11 mouse cellular contexts compared by ENCODE assay signal in genomic region chr5:66967646-66968045, GRCm38 (mm10).
DNase-seq lines count a peak whose midpoint lies in the region; ATAC-seq and TF ChIP-seq lines count a peak whose summit lies in the region.
"Had no signal": no experiment of that assay in that cellular context is flagged by ENCODE, and none has a peak within 500 bp of the region (broad histone marks: within the 10 kb centered on the region; RNA-seq: fewer than 3 reads in every experiment).

No protein-coding gene starts in this region.

- WGBS in heart, embryonic 12.5 days = 54% methylated on average over 4 of the region's 4 CpGs
- 31% methylated on average over 4 of the region's 4 CpGs for WGBS in forebrain, postnatal 0 days
- 51% methylated on average over 4 of the region's 4 CpGs for WGBS in midbrain, embryonic 11.5 days

- peaks cover 22% of the 10 kb centered on the region for H3K4me1 ChIP-seq in heart, embryonic 12.5 days (replicated peaks)
- H3K4me1 ChIP-seq in forebrain, postnatal 0 days (ENCODE audit: insufficient read depth) = 0 out of 2 replicates have a peak, but pooled peaks cover 16% of the 10 kb centered on the region
- H3K4me1 ChIP-seq in midbrain, embryonic 11.5 days (ENCODE audit: control insufficient read depth, insufficient read depth, low read length) = peaks cover 21% of the 10 kb centered on the region
- H3K4me1 ChIP-seq: liver, embryonic 12.5 days had no signal

- H3K4me2 ChIP-seq in heart, embryonic 12.5 days = peak overlapping the region; percentile 61
- H3K4me2 ChIP-seq in forebrain, postnatal 0 days (ENCODE audit: low read depth) = peak overlapping the region; percentile 53
- H3K4me2 ChIP-seq in midbrain, embryonic 11.5 days = peak overlapping the region; percentile 39
- H3K4me2 ChIP-seq: liver, embryonic 12.5 days had no signal

- peak overlapping the region; percentile 33; the same call in 1 of the 2 replicates for H3K4me3 ChIP-seq in heart, embryonic 12.5 days
- H3K4me3 ChIP-seq in forebrain, postnatal 0 days (ENCODE audit: low read depth, low read length) = 0 out of 2 replicates have a peak overlapping the region, but pooled peaks have one; percentile 28
- H3K4me3 ChIP-seq in midbrain, embryonic 11.5 days (ENCODE audit: low read depth, low read length) = peak overlapping the region; percentile 7; the same call in 1 of the 2 replicates
- H3K4me3 ChIP-seq: liver, embryonic 12.5 days had no signal

- no peak overlapping the region for H3K27ac ChIP-seq in heart, embryonic 12.5 days (ENCODE audit: poor library complexity, severe bottlenecking)
- H3K27ac ChIP-seq in forebrain, postnatal 0 days (ENCODE audit: low read depth, low read length) = peak overlapping the region; percentile 60
- H3K27ac ChIP-seq in midbrain, embryonic 11.5 days (ENCODE audit: low read depth, low read length) = peak overlapping the region; percentile 68
- H3K27ac ChIP-seq: liver, embryonic 12.5 days had no signal

- DNase-seq in heart, adult 11 months = no peak
- peak; percentile 52 for DNase-seq in embryo, embryonic 11 days
- no peak for DNase-seq in forebrain, postnatal 0 days
- no peak for DNase-seq in midbrain, embryonic 11.5 days (ENCODE audit: low spot score, missing footprints)
- DNase-seq in B cell, adult 2 months = no peak
- DNase-seq in cerebellum, postnatal 36 days = no peak
- DNase-seq: cerebellum, adult 11 months; thymus, postnatal 4 days had no signal

- H3K9me3 ChIP-seq in heart, embryonic 12.5 days (replicated peaks) = no peaks in the 10 kb centered on the region
- H3K9me3 ChIP-seq in forebrain, postnatal 0 days (ENCODE audit: low read length) = no peaks in the 10 kb centered on the region
- H3K9me3 ChIP-seq in midbrain, embryonic 11.5 days (ENCODE audit: control insufficient read depth, low read length) = no peaks in the 10 kb centered on the region
- H3K9me3 ChIP-seq: liver, embryonic 12.5 days had no signal

- no peak for ATAC-seq in heart, embryonic 12.5 days (ENCODE audit: insufficient number of reproducible peaks, low FRiP score)
- no peak for ATAC-seq in forebrain, postnatal 0 days
- peak; percentile 35 for ATAC-seq in midbrain, embryonic 11.5 days (ENCODE audit: low FRiP score)
- ATAC-seq in megakaryocyte progenitor cell, adult 5-6 weeks (replicated peaks; ENCODE audit: poor library complexity) = no peak
- ATAC-seq: liver, embryonic 12.5 days had no signal

- no peak for TF ChIP-seq CTCF in forebrain, postnatal 0 days (IDR thresholded peaks at IDR 0.05; ENCODE audit: low read depth)

- peaks cover 9% of the 10 kb centered on the region for H3K27me3 ChIP-seq in heart, embryonic 12.5 days (replicated peaks)
- no peaks in the 10 kb centered on the region for H3K27me3 ChIP-seq in forebrain, postnatal 0 days (ENCODE audit: insufficient read depth, low read length)
- H3K27me3 ChIP-seq in midbrain, embryonic 11.5 days (ENCODE audit: control insufficient read depth, insufficient read depth, low read length) = no peaks in the 10 kb centered on the region
- H3K27me3 ChIP-seq: liver, embryonic 12.5 days had no signal

- peak overlapping the region; percentile 9; the same call in 1 of the 2 replicates for H3K9ac ChIP-seq in heart, embryonic 12.5 days
- H3K9ac ChIP-seq in forebrain, postnatal 0 days = peak overlapping the region; percentile 23
- H3K9ac ChIP-seq in midbrain, embryonic 11.5 days (ENCODE audit: low read length) = peak overlapping the region; percentile 34; the same call in 1 of the 2 replicates
- H3K9ac ChIP-seq: liver, embryonic 12.5 days had no signal

- H3K36me3 ChIP-seq in heart, embryonic 12.5 days = no peaks in the 10 kb centered on the region
- no peaks in the 10 kb centered on the region for H3K36me3 ChIP-seq in forebrain, postnatal 0 days (ENCODE audit: insufficient read depth)
- no peaks in the 10 kb centered on the region for H3K36me3 ChIP-seq in midbrain, embryonic 11.5 days (ENCODE audit: control insufficient read depth, insufficient read depth, low read length)
- H3K36me3 ChIP-seq: liver, embryonic 12.5 days had no signal
